Comparison of ENCODE assay signal across 8 mouse cellular contexts in the genomic region with DNA sequence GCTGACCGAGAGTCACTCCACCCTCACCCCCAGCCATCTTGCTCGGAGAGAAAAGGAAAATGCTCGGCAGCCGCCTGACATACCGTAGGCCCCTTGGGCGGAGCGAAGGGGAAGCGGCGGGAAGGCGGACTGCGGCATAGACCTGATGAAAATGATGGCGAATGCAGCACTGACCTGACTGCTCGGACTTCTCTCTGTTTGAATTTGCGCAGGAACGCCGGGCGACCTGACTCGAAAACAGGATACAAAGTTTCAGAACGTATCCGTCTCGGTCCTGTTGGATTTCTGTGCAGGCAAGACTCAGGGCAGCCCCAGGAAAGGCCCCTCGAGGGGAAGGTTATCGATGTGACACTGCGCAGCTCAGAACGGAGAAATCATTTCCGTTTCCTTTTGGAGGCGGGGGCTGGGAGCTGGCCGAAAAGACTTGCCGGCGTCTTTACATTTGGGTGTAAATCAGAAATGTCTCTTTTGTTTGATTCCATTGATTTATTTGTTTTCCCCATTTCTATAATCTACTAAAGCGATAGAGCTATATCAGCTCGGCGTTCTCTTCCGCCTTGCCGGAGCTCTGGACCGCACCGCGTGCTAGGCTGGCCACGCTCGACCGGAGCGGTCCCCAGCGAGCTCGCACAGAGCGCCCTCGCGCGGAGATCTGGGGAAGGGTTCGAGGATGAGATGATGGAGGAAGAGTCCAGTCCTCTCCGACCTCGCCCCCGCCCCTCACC. TPM values are rescaled to one million over a fixed set of nuclear protein-coding genes. Genes with fewer than 3 reads are reported as not detected.
A peak's percentile ranks its signal among the peaks of the same experiment; 100 is the strongest.
DNase-seq lines count a peak whose midpoint lies in the region; ATAC-seq lines count a peak whose summit lies in the region.

TSS of gene Eif2s3x (minus strand) at position 266 of the 725 bp plus-strand sequence.

- peak within 1 kb of the TSS; percentile 70 for H3K4me2 ChIP-seq in hindbrain, embryonic 13.5 days

- peak; percentile 96 for ATAC-seq in hindbrain, embryonic 13.5 days (ENCODE audit: low FRiP score)

- peak within 1 kb of the TSS; percentile 83 for H3K27ac ChIP-seq in hindbrain, embryonic 13.5 days

- peak within 1 kb of the TSS; percentile 75 for H3K4me3 ChIP-seq in hindbrain, embryonic 13.5 days

- H3K36me3 ChIP-seq in hindbrain, embryonic 13.5 days, result peaks cover 12% of the 10 kb centered on the region

- no peaks in the 10 kb centered on the region for H3K27me3 ChIP-seq in hindbrain, embryonic 13.5 days

- H3K9ac ChIP-seq in hindbrain, embryonic 13.5 days, result peak within 1 kb of the TSS; percentile 86

- WGBS in hindbrain, embryonic 13.5 days, result under 1% methylated on average over 51 of the region's 52 CpGs

- DNase-seq in Muller cell, postnatal 12 days (ENCODE audit: inconsistent ontology term), result peak; percentile 94
- peak; percentile 92 to 97 for DNase-seq in cerebellum, postnatal 10 days
- peak; percentile 65 to 87 for DNase-seq in frontal cortex, postnatal 14 days (ENCODE audit: low spot score in 2 of 2)
- peak; percentile 87 to 93 for DNase-seq in layer of hippocampus, postnatal 25 days (ENCODE audit: extremely low spot score in 1 of 2, low spot score in 1 of 2)
- peak; percentile 91 for DNase-seq in lung, postnatal 25 days (ENCODE audit: low spot score)
- peak; percentile 91 for DNase-seq in retina, embryonic 14.5 days (ENCODE audit: low spot score)
- peak; percentile 86 for DNase-seq in thymus, postnatal 4 days

- H3K4me1 ChIP-seq in hindbrain, embryonic 13.5 days (replicated peaks), result no peaks in the 10 kb centered on the region

- H3K9me3 ChIP-seq in hindbrain, embryonic 13.5 days, result no peaks in the 10 kb centered on the region

RNA-seq across cellular contexts. Expression of gene Eif2s3x, which starts in this region (rescaled TPM):
- 87.1 and 93.1 TPM in 2 replicates for polyA plus RNA-seq in hindbrain, embryonic 13.5 days (2015; fragmentation: Nextera tagmentation; extraction: Ambion mirVana)
- total RNA-seq in layer of hippocampus, postnatal 25 days (2021), result 100 to 1,000 TPM in 1 of 2 experiments, 10 to 100 TPM in 1; 99.8 to 162 TPM

Comparison
In these comparisons a context has a peak if more than half of its experiments do, and no peak if none do; other contexts are left out.
1. Peak in every context shown above with its lines: DNase-seq, ATAC-seq, H3K4me3 ChIP-seq and H3K27ac ChIP-seq.